Mouse (Mus musculus): ENCODE results near the gene Pgf. TPM values are rescaled to one million over a fixed set of nuclear protein-coding genes. Genes with fewer than 3 reads are reported as not detected.

The Pgf gene
- polyA plus RNA-seq, 1 experiment from 2014 or later: 13.4 TPM

GRCm38 (mm10) chr12:85186361-85186760, 8.8 kb upstream of the Pgf start:
- Histone ChIP-seq H3K4me2 (ENCODE audit: low read depth, low read length) (no peak overlapping the region), H3K36me3 (replicated peaks; ENCODE audit: control insufficient read depth, insufficient read depth, low read depth, low read length) (no peaks in the 10 kb centered on the region), H3K9me3 (replicated peaks; ENCODE audit: control insufficient read depth, low read length) (no peaks in the 10 kb centered on the region), H3K27ac (replicated peaks; ENCODE audit: low read depth, low read length) (no peak overlapping the region), H3K27me3 (ENCODE audit: control insufficient read depth, insufficient read depth, low read length) (no peaks in the 10 kb centered on the region), H3K4me1 (ENCODE audit: control insufficient read depth, insufficient read depth, low read length) (peaks cover 5% of the 10 kb centered on the region; the same call in 1 of the 2 replicates), H3K9ac (replicated peaks; ENCODE audit: low read length) (no peak overlapping the region), H3K4me3 (ENCODE audit: low read depth, low read length) (no peak overlapping the region)
- ATAC-seq (replicated peaks; ENCODE audit: insufficient number of reproducible peaks, low FRiP score, low TSS enrichment, low read depth): no peak
- no peak for DNase-seq (ENCODE audit: low spot score)
- WGBS: 73% methylated on average over 7 of the region's 7 CpGs

DNA sequence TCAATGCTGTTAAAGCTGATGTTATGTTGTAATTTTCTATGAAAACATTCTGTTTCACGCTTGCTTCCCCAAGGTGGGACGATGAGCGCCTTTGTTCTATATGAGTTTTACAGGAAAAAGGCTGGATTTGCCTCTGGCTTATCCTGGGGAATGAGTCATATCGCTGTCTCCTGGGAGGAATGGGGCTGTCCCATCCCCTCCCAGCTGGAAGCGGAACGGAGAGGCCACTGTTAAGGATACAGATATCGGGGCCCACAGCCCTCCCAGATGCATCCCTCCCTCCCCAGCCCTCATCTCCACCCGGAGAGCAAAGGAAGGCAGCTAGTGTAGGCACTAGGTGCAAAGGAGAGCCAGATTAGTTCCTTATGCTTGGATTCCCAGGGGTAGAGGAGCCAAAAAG, 8.2 kb upstream of the Pgf start:
- 64% methylated on average over 8 of the region's 8 CpGs for WGBS
- ATAC-seq (replicated peaks; ENCODE audit: insufficient number of reproducible peaks, low FRiP score, low TSS enrichment, low read depth) (no peak), DNase-seq (ENCODE audit: low spot score) (no peak)
- H3K36me3 ChIP-seq (replicated peaks; ENCODE audit: control insufficient read depth, insufficient read depth, low read depth, low read length): no peaks in the 10 kb centered on the region
- no peak overlapping the region for H3K9ac ChIP-seq (replicated peaks; ENCODE audit: low read length)
- peaks cover 5% of the 10 kb centered on the region; the same call in 1 of the 2 replicates for H3K4me1 ChIP-seq (ENCODE audit: control insufficient read depth, insufficient read depth, low read length)
- H3K27ac ChIP-seq (replicated peaks; ENCODE audit: low read depth, low read length): no peak overlapping the region
- no peaks in the 10 kb centered on the region for H3K9me3 ChIP-seq (replicated peaks; ENCODE audit: control insufficient read depth, low read length)
- H3K4me2 ChIP-seq (ENCODE audit: low read depth, low read length): no peak overlapping the region
- no peaks in the 10 kb centered on the region for H3K27me3 ChIP-seq (ENCODE audit: control insufficient read depth, insufficient read depth, low read length)
- no peak overlapping the region for H3K4me3 ChIP-seq (ENCODE audit: low read depth, low read length)

GRCm38 (mm10) chr12:85184118-85184517, 6.5 kb upstream of the Pgf start:
- WGBS: 63% methylated on average over 5 of the region's 5 CpGs
- Histone ChIP-seq H3K36me3 (replicated peaks; ENCODE audit: control insufficient read depth, insufficient read depth, low read depth, low read length) (no peaks in the 10 kb centered on the region), H3K4me3 (ENCODE audit: low read depth, low read length) (no peak overlapping the region), H3K27me3 (ENCODE audit: control insufficient read depth, insufficient read depth, low read length) (0 out of 2 replicates have a peak, but pooled peaks cover under 1% of the 10 kb centered on the region), H3K4me2 (ENCODE audit: low read depth, low read length) (no peak overlapping the region), H3K9ac (replicated peaks; ENCODE audit: low read length) (no peak overlapping the region), H3K27ac (replicated peaks; ENCODE audit: low read depth, low read length) (no peak overlapping the region), H3K4me1 (ENCODE audit: control insufficient read depth, insufficient read depth, low read length) (peaks cover 5% of the 10 kb centered on the region; the same call in 1 of the 2 replicates), H3K9me3 (replicated peaks; ENCODE audit: control insufficient read depth, low read length) (no peaks in the 10 kb centered on the region)
- DNase-seq (ENCODE audit: low spot score) (no peak), ATAC-seq (replicated peaks; ENCODE audit: insufficient number of reproducible peaks, low FRiP score, low TSS enrichment, low read depth) (no peak)

DNA sequence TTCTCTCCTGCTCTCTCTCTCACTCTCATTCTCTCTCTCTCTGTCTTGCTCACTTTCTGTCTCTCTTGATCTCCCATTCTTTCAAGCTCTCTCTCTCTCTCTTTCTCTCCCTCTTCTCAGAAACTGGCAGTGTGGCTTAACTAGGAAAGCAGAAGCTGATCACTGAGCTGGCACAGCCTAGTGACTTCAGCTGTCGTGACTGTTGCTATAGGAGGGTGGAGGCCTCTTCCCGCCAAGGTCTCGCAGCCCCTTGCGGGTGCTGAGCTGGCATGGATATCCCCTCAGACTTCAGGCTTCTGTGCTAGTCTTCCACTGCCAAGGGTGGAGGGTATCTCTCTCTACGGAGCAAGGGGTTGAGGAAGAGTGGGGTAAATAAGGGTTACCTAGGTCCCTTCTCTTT, 5.3 kb upstream of the Pgf start:
- Histone ChIP-seq H3K9me3 (replicated peaks; ENCODE audit: control insufficient read depth, low read length) (no peaks in the 10 kb centered on the region), H3K4me3 (ENCODE audit: low read depth, low read length) (no peak overlapping the region), H3K9ac (replicated peaks; ENCODE audit: low read length) (no peak overlapping the region), H3K4me2 (ENCODE audit: low read depth, low read length) (no peak overlapping the region), H3K4me1 (ENCODE audit: control insufficient read depth, insufficient read depth, low read length) (peaks cover 5% of the 10 kb centered on the region; the same call in 1 of the 2 replicates), H3K27me3 (ENCODE audit: control insufficient read depth, insufficient read depth, low read length) (0 out of 2 replicates have a peak, but pooled peaks cover 3% of the 10 kb centered on the region), H3K36me3 (replicated peaks; ENCODE audit: control insufficient read depth, insufficient read depth, low read depth, low read length) (no peaks in the 10 kb centered on the region), H3K27ac (replicated peaks; ENCODE audit: low read depth, low read length) (no peak overlapping the region)
- no peak for ATAC-seq (replicated peaks; ENCODE audit: insufficient number of reproducible peaks, low FRiP score, low TSS enrichment, low read depth)
- WGBS: 65% methylated on average over 5 of the region's 5 CpGs
- DNase-seq (ENCODE audit: low spot score): no peak

- Histone ChIP-seq H3K27me3 (ENCODE audit: control insufficient read depth, insufficient read depth, low read length) (0 out of 2 replicates have a peak, but pooled peaks cover 3% of the 10 kb centered on the region), H3K4me3 (ENCODE audit: low read depth, low read length) (no peak overlapping the region), H3K9me3 (replicated peaks; ENCODE audit: control insufficient read depth, low read length) (no peaks in the 10 kb centered on the region), H3K9ac (replicated peaks; ENCODE audit: low read length) (no peak overlapping the region), H3K4me1 (ENCODE audit: control insufficient read depth, insufficient read depth, low read length) (peaks cover 7% of the 10 kb centered on the region; the same call in 1 of the 2 replicates), H3K27ac (replicated peaks; ENCODE audit: low read depth, low read length) (no peak overlapping the region), H3K36me3 (replicated peaks; ENCODE audit: control insufficient read depth, insufficient read depth, low read depth, low read length) (no peaks in the 10 kb centered on the region), H3K4me2 (ENCODE audit: low read depth, low read length) (no peak overlapping the region; the same call in none of the 2 replicates)
- 7% methylated on average over 8 of the region's 8 CpGs for WGBS
- ATAC-seq (replicated peaks; ENCODE audit: insufficient number of reproducible peaks, low FRiP score, low TSS enrichment, low read depth) (no peak), DNase-seq (ENCODE audit: low spot score) (peak; percentile 43)
Measured at GRCm38 (mm10) chr12:85182345-85182643, 4.7 kb upstream of the Pgf start.

DNA sequence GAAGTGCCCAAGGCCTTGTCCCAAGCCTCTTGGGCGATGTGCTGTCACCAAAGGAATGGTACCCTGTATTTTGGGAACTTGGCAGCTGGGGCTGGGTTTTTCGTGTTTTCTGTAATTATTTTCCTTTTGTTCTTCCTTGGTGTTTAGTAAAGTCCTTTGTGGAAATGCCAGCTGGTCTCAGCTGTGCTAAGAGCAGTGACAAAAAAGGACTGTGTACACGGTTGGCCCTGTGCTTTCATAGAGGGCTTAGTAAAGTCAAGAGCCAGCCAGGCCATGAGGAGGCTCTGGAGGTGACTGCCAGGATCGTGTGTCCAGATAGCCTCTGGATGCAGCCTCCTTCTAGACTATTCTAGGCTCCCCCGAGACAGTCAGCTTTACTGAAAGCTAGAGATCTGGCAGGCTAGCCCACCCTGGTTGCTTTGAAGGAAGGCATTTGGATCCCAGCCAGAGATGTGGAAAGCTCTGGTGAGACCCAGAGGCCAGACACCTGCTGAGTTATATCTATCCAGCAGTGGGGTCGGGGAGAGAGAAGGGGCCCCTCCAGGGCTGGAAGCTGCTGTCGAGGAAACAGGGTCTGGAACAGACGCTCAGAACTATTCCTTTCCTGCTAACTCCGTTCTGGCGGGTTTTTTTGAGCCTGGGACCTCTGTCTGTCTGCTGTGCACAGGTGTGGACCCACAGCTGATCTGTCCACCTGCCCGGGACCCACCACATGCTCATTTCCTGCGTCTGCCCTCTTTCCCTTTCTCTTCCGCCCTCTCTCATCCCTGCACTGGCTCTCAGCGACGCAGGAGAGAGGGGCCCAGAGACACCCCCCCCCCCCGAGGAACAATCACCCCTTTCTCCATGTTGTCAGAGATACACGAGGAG, 4.1 kb upstream of the Pgf start:
- Histone ChIP-seq H3K4me2 (ENCODE audit: low read depth, low read length) (no peak overlapping the region; the same call in none of the 2 replicates), H3K27me3 (ENCODE audit: control insufficient read depth, insufficient read depth, low read length) (0 out of 2 replicates have a peak, but pooled peaks cover 3% of the 10 kb centered on the region), H3K9ac (replicated peaks; ENCODE audit: low read length) (no peak overlapping the region), H3K36me3 (replicated peaks; ENCODE audit: control insufficient read depth, insufficient read depth, low read depth, low read length) (no peaks in the 10 kb centered on the region), H3K27ac (replicated peaks; ENCODE audit: low read depth, low read length) (no peak overlapping the region), H3K4me1 (ENCODE audit: control insufficient read depth, insufficient read depth, low read length) (peaks cover 7% of the 10 kb centered on the region; the same call in 1 of the 2 replicates), H3K9me3 (replicated peaks; ENCODE audit: control insufficient read depth, low read length) (no peaks in the 10 kb centered on the region), H3K4me3 (ENCODE audit: low read depth, low read length) (no peak overlapping the region)
- no peak for ATAC-seq (replicated peaks; ENCODE audit: insufficient number of reproducible peaks, low FRiP score, low TSS enrichment, low read depth)
- peak; percentile 22 for DNase-seq (ENCODE audit: low spot score)
- WGBS: 26% methylated on average over 15 of the region's 17 CpGs

DNA sequence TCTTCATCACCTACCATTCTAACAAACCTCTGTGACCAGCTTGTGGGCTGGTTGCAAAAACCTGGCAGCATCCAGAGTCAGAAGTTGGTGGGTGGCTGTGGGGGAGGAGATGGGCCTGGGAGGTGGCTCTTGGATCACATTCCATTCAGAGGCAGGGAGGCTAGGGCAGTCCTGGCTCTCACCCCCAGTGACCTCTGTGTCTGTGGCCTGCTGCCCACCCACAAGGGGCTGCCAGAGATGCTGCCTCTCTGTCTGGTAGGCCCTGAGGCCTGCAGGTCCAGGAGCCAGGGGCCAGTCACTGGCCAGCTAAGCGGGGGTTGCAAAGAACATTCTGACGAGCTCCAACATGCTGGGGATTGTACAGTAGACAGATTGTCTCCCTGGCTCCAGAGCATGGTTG, 704 bp upstream of the Pgf start:
- 60% methylated on average over 2 of the region's 2 CpGs for WGBS
- H3K27me3 ChIP-seq (ENCODE audit: control insufficient read depth, insufficient read depth, low read length): 0 out of 2 replicates have a peak, but pooled peaks cover 3% of the 10 kb centered on the region
- peaks cover 18% of the 10 kb centered on the region for H3K4me1 ChIP-seq (ENCODE audit: control insufficient read depth, insufficient read depth, low read length)
- H3K27ac ChIP-seq (replicated peaks; ENCODE audit: low read depth, low read length): no peak overlapping the region
- ATAC-seq (replicated peaks; ENCODE audit: insufficient number of reproducible peaks, low FRiP score, low TSS enrichment, low read depth) (no peak), DNase-seq (ENCODE audit: low spot score) (no peak)
- no peak overlapping the region for H3K4me2 ChIP-seq (ENCODE audit: low read depth, low read length)
- H3K9ac ChIP-seq (replicated peaks; ENCODE audit: low read length): no peak overlapping the region
- H3K9me3 ChIP-seq (replicated peaks; ENCODE audit: control insufficient read depth, low read length): no peaks in the 10 kb centered on the region
- no peak overlapping the region for H3K4me3 ChIP-seq (ENCODE audit: low read depth, low read length)
- no peaks in the 10 kb centered on the region for H3K36me3 ChIP-seq (replicated peaks; ENCODE audit: control insufficient read depth, insufficient read depth, low read depth, low read length)

DNA sequence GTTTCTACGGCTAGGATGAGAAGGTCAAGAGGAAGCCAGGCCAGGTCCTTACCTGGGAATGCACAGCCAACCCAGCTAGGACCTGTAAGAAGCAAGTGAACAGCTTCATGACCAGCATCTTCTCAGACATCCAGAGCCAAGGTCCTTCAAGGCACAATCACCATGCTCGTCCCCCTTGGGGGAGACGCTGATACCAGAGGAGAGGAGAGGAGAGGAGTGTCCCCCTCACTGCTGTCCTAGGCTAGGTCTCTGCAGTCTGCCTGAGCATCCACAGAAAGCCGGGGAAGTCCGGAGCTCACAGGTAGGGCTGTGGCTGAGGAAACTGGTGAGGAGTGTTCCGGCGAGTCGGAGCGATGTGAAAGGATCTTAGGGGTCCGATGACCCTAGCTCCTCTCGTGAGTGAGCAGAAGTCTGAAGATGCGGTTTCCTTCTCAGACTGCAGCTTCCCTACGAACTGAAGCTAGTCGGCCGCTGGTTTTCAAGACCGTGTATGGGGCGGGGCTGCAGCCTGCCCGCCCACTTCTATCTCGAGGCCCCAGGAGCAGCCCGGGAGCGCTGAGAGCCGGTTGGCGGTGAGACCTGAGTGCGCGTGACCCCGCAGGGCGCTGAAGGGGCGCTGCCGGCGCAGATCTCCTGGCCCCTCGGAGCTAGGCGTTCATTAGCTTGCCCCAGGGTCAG, 605 bp downstream of the Pgf start:
- peak overlapping the region; percentile 34 for H3K4me3 ChIP-seq (ENCODE audit: low read depth, low read length)
- H3K4me2 ChIP-seq (ENCODE audit: low read depth, low read length): peak overlapping the region; percentile 71
- H3K4me1 ChIP-seq (ENCODE audit: control insufficient read depth, insufficient read depth, low read length): peaks cover 13% of the 10 kb centered on the region
- peak; percentile 76 for DNase-seq (ENCODE audit: low spot score)
- WGBS: 2% methylated on average over 32 of the region's 32 CpGs
- H3K27me3 ChIP-seq (ENCODE audit: control insufficient read depth, insufficient read depth, low read length): 0 out of 2 replicates have a peak, but pooled peaks cover 3% of the 10 kb centered on the region
- no peaks in the 10 kb centered on the region for H3K36me3 ChIP-seq (replicated peaks; ENCODE audit: control insufficient read depth, insufficient read depth, low read depth, low read length)
- H3K9ac ChIP-seq (replicated peaks; ENCODE audit: low read length): peak overlapping the region; percentile 56
- no peak overlapping the region for H3K27ac ChIP-seq (replicated peaks; ENCODE audit: low read depth, low read length)
- no peaks in the 10 kb centered on the region for H3K9me3 ChIP-seq (replicated peaks; ENCODE audit: control insufficient read depth, low read length)
- peak; percentile 30; the same call in 1 of the 2 replicates for ATAC-seq (replicated peaks; ENCODE audit: insufficient number of reproducible peaks, low FRiP score, low TSS enrichment, low read depth)
